Mouse (Mus musculus) brain, adult 2 months (tissue): ENCODE results near the gene Odf3.
"Not testable (repeated sequence)": the region's sequence is repeated elsewhere in the genome, so short reads cannot be mapped to it uniquely, and the experiment has no call there.

Experiments
- DNase-seq: peaks from one replicate; pipeline ENCODE4 v3.0.0; 2011; ENCODE audit warnings: low read depth, low spot score

Gene Odf3

GRCm38 (mm10) chr7:140881696-140882468 lies 34.3 kb downstream of the Odf3 start, which contains the start of the genes Psmd13 and Sirt3:
Gene Psmd13, plus strand, starts transcription at chr7:140881968.
Gene Sirt3, minus strand, starts transcription at chr7:140882309.
- peak; percentile 98 for DNase-seq

- no peak for DNase-seq
Measured at GRCm38 (mm10) chr7:140882469-140882803, 34.8 kb downstream of the Odf3 start.

GRCm38 (mm10) chr7:140890636-140891035 lies 43.0 kb downstream of the Odf3 start:
- not testable (repeated sequence) for DNase-seq

GRCm38 (mm10) chr7:140894031-140894430 lies 46.4 kb downstream of the Odf3 start:
- no peak for DNase-seq

GRCm38 (mm10) chr7:140894611-140895010 lies 47.0 kb downstream of the Odf3 start:
- no peak for DNase-seq

GRCm38 (mm10) chr7:140897863-140898262 lies 50.3 kb downstream of the Odf3 start:
- no peak for DNase-seq

GRCm38 (mm10) chr7:140899121-140899520 lies 51.5 kb downstream of the Odf3 start:
- no peak for DNase-seq

- DNase-seq, result no peak
Measured at GRCm38 (mm10) chr7:140900220-140900619, 52.6 kb downstream of the Odf3 start, which contains the start of gene Cox8b. Gene Cox8b, minus strand, starts transcription at chr7:140900446.
